Mouse (Mus musculus): Measurements from ENCODE around the gene Prr19. TPM values are rescaled to one million over a fixed set of nuclear protein-coding genes. Genes with fewer than 3 reads are reported as not detected.
"Not testable (repeated sequence)": the region's sequence is repeated elsewhere in the genome, so short reads cannot be mapped to it uniquely, and the experiment has no call there.

The Prr19 gene
- polyA plus RNA-seq (2011; ENCODE audit: insufficient read depth, insufficient read length, low read depth, missing spikeins) = 1.3 and 1.6 TPM in 2 replicates

DNA sequence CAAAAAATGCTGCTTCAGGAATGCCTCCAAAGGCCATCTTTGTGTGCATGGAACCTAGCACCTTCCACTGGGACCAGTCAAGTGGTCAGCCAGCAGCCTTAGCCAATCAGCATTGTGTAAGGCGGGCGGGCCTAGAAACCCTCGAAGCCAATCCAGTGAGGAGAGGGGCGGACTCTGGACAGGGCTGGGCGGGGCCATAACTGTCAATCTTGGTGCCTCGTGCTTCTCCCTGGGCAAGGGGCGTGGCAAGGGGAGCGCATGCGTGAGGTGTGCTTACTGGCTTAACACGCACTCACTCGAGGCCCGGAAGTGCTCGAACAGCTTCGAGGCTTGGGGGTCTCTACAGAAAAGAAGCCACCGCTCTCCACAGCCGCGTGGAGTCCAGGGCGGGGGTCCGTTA lies at the start of gene Prr19:
TSS of gene Prr19 (plus strand) at position 349 of the 400 bp plus-strand sequence.
- peaks cover 1% of the 10 kb centered on the region for H3K4me1 ChIP-seq (ENCODE audit: control insufficient read depth, insufficient read depth, low read length)
- no peaks in the 10 kb centered on the region for H3K9me3 ChIP-seq (replicated peaks; ENCODE audit: control insufficient read depth, insufficient read depth, low read length, poor library complexity, severe bottlenecking)
- H3K36me3 ChIP-seq (ENCODE audit: control insufficient read depth, insufficient read depth, low read length, poor library complexity, severe bottlenecking) = no peaks in the 10 kb centered on the region
- no peak within 1 kb of the TSS for H3K27ac ChIP-seq (ENCODE audit: insufficient read depth, low read length)
- no peaks in the 10 kb centered on the region for H3K27me3 ChIP-seq (ENCODE audit: control insufficient read depth, insufficient read depth, low read length, poor library complexity, severe bottlenecking)
- TF ChIP-seq CTCF (IDR thresholded peaks at IDR 0.05; ENCODE audit: low read depth, low read length) (no peak), EP300 (IDR thresholded peaks at IDR 0.05; ENCODE audit: insufficient read depth, low read depth, low read length) (0 out of 2 replicates have a peak, but pooled peaks have one; percentile 26), POLR2A (IDR thresholded peaks at IDR 0.05; ENCODE audit: insufficient read depth, low read length) (no peak)
- H3K9ac ChIP-seq (ENCODE audit: low read depth, poor library complexity, severe bottlenecking) = no peak within 1 kb of the TSS
- H3K4me3 ChIP-seq (ENCODE audit: low read depth, low read length) = no peak within 1 kb of the TSS

DNA sequence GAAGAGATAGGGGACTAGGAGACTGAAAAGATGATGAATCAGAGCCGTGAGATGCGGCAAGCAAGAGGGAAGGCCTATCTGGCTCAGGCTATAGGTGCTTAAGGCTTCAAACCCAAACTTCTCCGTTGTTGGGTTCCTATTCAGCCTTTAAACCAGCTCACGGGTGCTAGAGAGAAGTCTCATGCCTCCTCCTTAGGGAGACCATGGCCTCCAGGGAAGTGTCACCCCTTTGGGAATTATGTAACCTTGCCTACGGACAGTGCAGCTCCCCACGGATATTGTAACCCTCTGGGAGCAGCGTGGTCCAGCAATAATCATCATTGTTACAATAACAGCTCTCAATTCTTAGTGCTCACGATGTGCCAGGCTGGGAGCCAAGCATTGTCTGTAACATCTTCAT lies 49.4 kb upstream of the Prr19 start:
- Histone ChIP-seq H3K9me3 (replicated peaks; ENCODE audit: control insufficient read depth, insufficient read depth, low read length, poor library complexity, severe bottlenecking) (no peaks in the 10 kb centered on the region), H3K27me3 (ENCODE audit: control insufficient read depth, insufficient read depth, low read length, poor library complexity, severe bottlenecking) (no peaks in the 10 kb centered on the region), H3K36me3 (ENCODE audit: control insufficient read depth, insufficient read depth, low read length, poor library complexity, severe bottlenecking) (no peaks in the 10 kb centered on the region), H3K27ac (ENCODE audit: insufficient read depth, low read length) (peak overlapping the region; percentile 76), H3K9ac (ENCODE audit: low read depth, poor library complexity, severe bottlenecking) (peak overlapping the region; percentile 99), H3K4me3 (ENCODE audit: low read depth, low read length) (peak overlapping the region; percentile 51), H3K4me1 (ENCODE audit: control insufficient read depth, insufficient read depth, low read length) (peaks cover under 1% of the 10 kb centered on the region)
- TF ChIP-seq CTCF (IDR thresholded peaks at IDR 0.05; ENCODE audit: low read depth, low read length) (no peak), POLR2A (IDR thresholded peaks at IDR 0.05; ENCODE audit: insufficient read depth, low read length) (no peak), EP300 (IDR thresholded peaks at IDR 0.05; ENCODE audit: insufficient read depth, low read depth, low read length) (no peak)

DNA sequence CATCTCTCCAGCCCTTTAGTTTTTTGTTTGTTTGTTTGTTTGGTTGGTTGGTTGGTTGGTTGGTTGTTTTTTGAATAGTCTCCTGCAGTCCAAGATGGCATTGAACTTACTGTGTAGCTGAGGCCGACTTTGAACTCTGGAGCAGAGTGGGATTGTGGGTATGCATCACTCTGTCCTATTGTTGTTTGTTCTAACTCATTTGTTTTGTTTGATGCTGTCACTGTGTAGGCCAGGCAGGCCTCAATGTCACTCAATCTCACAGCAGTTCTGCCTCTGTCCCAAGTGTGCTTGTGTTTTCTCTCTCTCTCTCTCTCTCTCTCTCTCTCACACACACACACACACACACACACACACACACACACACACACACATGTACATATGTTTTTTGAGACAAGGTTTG lies 39.3 kb upstream of the Prr19 start:
- no peaks in the 10 kb centered on the region for H3K9me3 ChIP-seq (replicated peaks; ENCODE audit: control insufficient read depth, insufficient read depth, low read length, poor library complexity, severe bottlenecking)

DNA sequence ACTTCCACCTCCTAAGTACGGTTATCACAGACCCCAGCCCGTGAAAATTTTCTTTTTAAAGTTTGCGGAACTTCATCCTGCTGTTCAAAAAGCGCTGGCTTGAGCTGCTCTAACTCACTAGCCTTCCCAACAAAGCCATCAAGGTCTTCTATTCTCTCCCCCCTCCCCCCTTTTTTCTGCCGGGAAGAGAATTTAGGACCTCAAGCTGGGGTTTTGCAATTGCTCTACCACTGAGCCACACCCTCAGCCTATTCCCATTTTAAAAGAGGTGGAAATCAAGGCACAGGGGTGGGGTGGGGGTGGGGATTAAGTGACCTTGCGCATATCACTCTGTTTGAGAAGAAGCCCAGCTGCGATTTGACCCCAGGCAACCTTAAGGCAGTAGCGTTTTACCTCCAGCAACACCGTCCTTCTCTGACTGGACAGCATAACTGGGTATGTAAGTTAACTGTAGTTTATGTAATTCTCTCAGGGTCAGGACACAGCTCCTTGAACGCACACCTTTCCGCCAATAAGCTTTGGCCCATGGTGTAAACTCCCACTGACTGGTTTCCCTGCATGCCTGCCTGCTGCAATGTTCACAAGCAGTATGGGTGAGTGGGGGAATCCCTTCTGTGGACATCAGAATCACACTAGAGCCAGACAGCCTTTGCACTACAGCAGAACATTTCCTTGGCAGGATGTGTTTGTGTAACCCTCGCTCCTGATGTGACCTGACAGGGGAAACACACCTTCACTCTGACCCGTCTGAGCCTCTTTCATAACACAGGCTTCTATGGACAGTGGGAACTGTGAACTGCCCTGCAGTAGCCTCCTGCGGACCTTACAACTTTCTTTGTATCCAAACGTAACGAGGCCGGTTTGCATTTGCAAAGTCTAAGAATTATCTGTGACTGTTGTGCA lies 37.0 kb upstream of the Prr19 start:
- TF ChIP-seq POLR2A (IDR thresholded peaks at IDR 0.05; ENCODE audit: insufficient read depth, low read length) (no peak), EP300 (IDR thresholded peaks at IDR 0.05; ENCODE audit: insufficient read depth, low read depth, low read length) (peak; percentile 96), CTCF (IDR thresholded peaks at IDR 0.05; ENCODE audit: low read depth, low read length) (no peak)
- Histone ChIP-seq H3K9me3 (replicated peaks; ENCODE audit: control insufficient read depth, insufficient read depth, low read length, poor library complexity, severe bottlenecking) (no peaks in the 10 kb centered on the region), H3K9ac (ENCODE audit: low read depth, poor library complexity, severe bottlenecking) (peak overlapping the region; percentile 46), H3K27ac (ENCODE audit: insufficient read depth, low read length) (peak overlapping the region; percentile 96), H3K27me3 (ENCODE audit: control insufficient read depth, insufficient read depth, low read length, poor library complexity, severe bottlenecking) (no peaks in the 10 kb centered on the region), H3K4me3 (ENCODE audit: low read depth, low read length) (peak overlapping the region; percentile 56), H3K4me1 (ENCODE audit: control insufficient read depth, insufficient read depth, low read length) (peaks cover 5% of the 10 kb centered on the region), H3K36me3 (ENCODE audit: control insufficient read depth, insufficient read depth, low read length, poor library complexity, severe bottlenecking) (no peaks in the 10 kb centered on the region)

More for the DNA sequence above, 39.3 kb upstream of the Prr19 start:
- Histone ChIP-seq H3K4me3 (ENCODE audit: low read depth, low read length) (no peak overlapping the region), H3K4me1 (ENCODE audit: control insufficient read depth, insufficient read depth, low read length) (peaks cover 5% of the 10 kb centered on the region), H3K27me3 (ENCODE audit: control insufficient read depth, insufficient read depth, low read length, poor library complexity, severe bottlenecking) (no peaks in the 10 kb centered on the region), H3K27ac (ENCODE audit: insufficient read depth, low read length) (peak overlapping the region; percentile 79), H3K36me3 (ENCODE audit: control insufficient read depth, insufficient read depth, low read length, poor library complexity, severe bottlenecking) (no peaks in the 10 kb centered on the region), H3K9ac (ENCODE audit: low read depth, poor library complexity, severe bottlenecking) (no peak overlapping the region)
- TF ChIP-seq EP300 (IDR thresholded peaks at IDR 0.05; ENCODE audit: insufficient read depth, low read depth, low read length) (no peak), POLR2A (IDR thresholded peaks at IDR 0.05; ENCODE audit: insufficient read depth, low read length) (no peak), CTCF (IDR thresholded peaks at IDR 0.05; ENCODE audit: low read depth, low read length) (no peak)

DNA sequence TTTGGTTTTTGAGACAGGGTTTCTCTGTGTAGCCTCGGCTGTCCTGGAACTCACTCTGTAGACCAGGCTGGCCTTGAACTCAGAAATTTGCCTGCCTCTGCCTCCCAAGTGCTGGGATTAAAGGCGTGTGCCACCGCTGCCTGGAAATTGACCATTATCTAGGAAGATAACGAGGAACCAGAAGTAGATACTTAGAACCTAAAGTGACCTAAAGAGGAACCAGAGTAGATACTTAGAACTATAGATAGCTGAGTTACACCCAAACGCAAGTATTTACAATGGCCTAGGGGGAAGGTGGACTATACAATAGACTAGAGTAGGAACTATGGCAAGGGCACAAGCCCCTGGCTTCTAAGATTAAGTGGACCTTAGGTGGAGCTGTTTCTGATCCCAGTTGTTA lies 35.5 kb upstream of the Prr19 start:
- not testable (repeated sequence) for H3K4me3 ChIP-seq (ENCODE audit: low read depth, low read length); H3K4me1 ChIP-seq (ENCODE audit: control insufficient read depth, insufficient read depth, low read length); H3K27ac ChIP-seq (ENCODE audit: insufficient read depth, low read length); H3K9ac ChIP-seq (ENCODE audit: low read depth, poor library complexity, severe bottlenecking); H3K27me3 ChIP-seq (ENCODE audit: control insufficient read depth, insufficient read depth, low read length, poor library complexity, severe bottlenecking); H3K9me3 ChIP-seq (replicated peaks; ENCODE audit: control insufficient read depth, insufficient read depth, low read length, poor library complexity, severe bottlenecking); H3K36me3 ChIP-seq (ENCODE audit: control insufficient read depth, insufficient read depth, low read length, poor library complexity, severe bottlenecking)

All from ES-Bruce4 (cell line).